Mouse (Mus musculus): ENCODE measurements around the gene 1110059E24Rik.

DNA sequence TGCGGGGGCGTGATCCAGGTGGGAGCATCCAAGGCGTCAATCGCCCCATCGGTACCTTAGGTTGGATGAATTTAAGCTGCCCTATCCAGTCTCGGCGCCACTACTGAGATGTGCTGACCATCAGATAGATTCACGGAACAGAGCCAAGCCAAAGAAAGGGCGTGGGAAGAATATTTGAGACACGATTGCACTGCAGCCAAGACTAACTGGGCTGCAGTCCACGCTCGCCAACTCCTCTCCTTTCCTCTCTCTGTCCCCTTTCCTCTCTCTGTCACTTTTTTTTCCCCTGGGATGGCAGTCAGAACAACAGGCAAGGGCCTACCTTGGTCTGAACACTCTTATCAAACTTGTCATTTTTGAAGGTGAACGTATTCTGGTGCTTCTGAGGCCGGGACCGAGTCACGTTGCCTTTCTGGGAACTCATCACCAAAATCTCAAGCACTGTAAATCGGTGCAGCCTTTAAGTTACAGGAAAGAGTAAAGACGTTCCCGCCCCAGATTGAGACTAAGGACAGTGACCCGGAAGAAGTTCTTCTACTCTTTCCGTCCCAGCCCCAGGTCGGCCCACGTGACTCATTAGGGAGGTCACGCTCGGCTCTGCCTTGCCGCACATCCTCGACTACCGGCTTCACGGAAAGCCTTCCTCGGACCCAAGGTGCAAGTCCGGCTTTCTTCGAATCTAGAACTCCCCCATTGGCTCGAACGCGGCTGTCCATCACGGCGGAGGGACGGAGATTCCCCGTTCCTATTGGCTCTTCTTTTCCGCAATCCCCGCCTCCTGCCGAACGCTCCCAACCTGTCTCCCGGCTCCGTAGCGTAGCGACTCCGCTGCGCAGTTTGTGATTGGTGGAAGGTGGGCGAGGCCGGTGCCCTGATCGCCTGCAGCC lies at the start of gene 1110059E24Rik:
- TF ChIP-seq TCF12 (IDR thresholded peaks at IDR 0.05; ENCODE audit: insufficient read depth, poor library complexity, severe bottlenecking) (no peak), POLR2A (IDR thresholded peaks at IDR 0.05; ENCODE audit: insufficient read length, low read depth) (no peak)

Data from myocyte (in vitro differentiated cells).